Mouse (Mus musculus): Measurements from ENCODE around the gene Mixl1. TPM values are rescaled to one million over a fixed set of nuclear protein-coding genes. Genes with fewer than 3 reads are reported as not detected.

Mixl1 gene
- polyA plus RNA-seq, 1 experiment from 2014 or later, result 0.46 TPM

GRCm38 (mm10) chr1:180707368-180707767, 10.5 kb upstream of the Mixl1 start:
- no peak overlapping the region for H3K9ac ChIP-seq
- H3K4me2 ChIP-seq (replicated peaks), result no peak overlapping the region
- H3K4me1 ChIP-seq, result peaks cover 9% of the 10 kb centered on the region; the same call in 1 of the 2 replicates
- ATAC-seq (ENCODE audit: low FRiP score, low read depth), result no peak
- no peak overlapping the region for H3K27ac ChIP-seq
- WGBS, result 23% methylated on average over 3 of the region's 3 CpGs
- 0 out of 2 replicates have a peak, but pooled peaks cover 2% of the 10 kb centered on the region for H3K27me3 ChIP-seq
- no peaks in the 10 kb centered on the region for H3K9me3 ChIP-seq
- no peaks in the 10 kb centered on the region for H3K36me3 ChIP-seq
- H3K4me3 ChIP-seq, result no peak overlapping the region

GRCm38 (mm10) chr1:180703400-180703799, 6.6 kb upstream of the Mixl1 start:
- no peak; the same call in 1 of the 2 replicates for ATAC-seq (ENCODE audit: low FRiP score, low read depth)
- H3K36me3 ChIP-seq, result no peaks in the 10 kb centered on the region
- WGBS, result 27% methylated on average over 6 of the region's 6 CpGs
- peak overlapping the region; percentile 39 for H3K4me2 ChIP-seq (replicated peaks)
- H3K27ac ChIP-seq, result no peak overlapping the region
- no peak overlapping the region; the same call in 1 of the 2 replicates for H3K9ac ChIP-seq
- H3K4me1 ChIP-seq, result peaks cover 9% of the 10 kb centered on the region; the same call in 1 of the 2 replicates
- peaks cover 20% of the 10 kb centered on the region for H3K27me3 ChIP-seq
- H3K9me3 ChIP-seq, result no peaks in the 10 kb centered on the region
- H3K4me3 ChIP-seq, result 0 out of 2 replicates have a peak overlapping the region, but pooled peaks have one; percentile 20

GRCm38 (mm10) chr1:180698063-180698462, 1.2 kb upstream of the Mixl1 start:
- peaks cover 14% of the 10 kb centered on the region for H3K4me1 ChIP-seq
- no peak overlapping the region for H3K4me2 ChIP-seq (replicated peaks)
- peaks cover 64% of the 10 kb centered on the region for H3K27me3 ChIP-seq
- H3K9ac ChIP-seq, result no peak overlapping the region
- no peaks in the 10 kb centered on the region for H3K9me3 ChIP-seq
- no peak overlapping the region for H3K4me3 ChIP-seq
- no peaks in the 10 kb centered on the region for H3K36me3 ChIP-seq
- H3K27ac ChIP-seq, result no peak overlapping the region
- WGBS, result 38% methylated on average over 5 of the region's 5 CpGs
- no peak for ATAC-seq (ENCODE audit: low FRiP score, low read depth)

GRCm38 (mm10) chr1:180691284-180691683, 5.5 kb downstream of the Mixl1 start:
- Histone ChIP-seq H3K27ac (no peak overlapping the region), H3K4me2 (replicated peaks) (no peak overlapping the region), H3K9ac (no peak overlapping the region), H3K4me3 (no peak overlapping the region), H3K36me3 (peaks cover 56% of the 10 kb centered on the region), H3K27me3 (peaks cover 25% of the 10 kb centered on the region), H3K9me3 (no peaks in the 10 kb centered on the region), H3K4me1 (0 out of 2 replicates have a peak, but pooled peaks cover 1% of the 10 kb centered on the region)
- ATAC-seq (ENCODE audit: low FRiP score, low read depth), result no peak
- 87% methylated on average over 7 of the region's 7 CpGs for WGBS

Other genes starting within 250 kb of the Mixl1 start
- gene Stum, start 213.5 kb downstream of the Mixl1 start, polyA plus RNA-seq (2015; fragmentation: Nextera tagmentation; extraction: Ambion mirVana), result 2.8 and 4.6 TPM in 2 replicates
- 139 and 144 TPM in 2 replicates for gene Parp1, start 128.1 kb downstream of the Mixl1 start, polyA plus RNA-seq (2015; fragmentation: Nextera tagmentation; extraction: Ambion mirVana)
- gene Lin9, start 55.9 kb downstream of the Mixl1 start, polyA plus RNA-seq (2015; fragmentation: Nextera tagmentation; extraction: Ambion mirVana), result 19.8 and 21.4 TPM in 2 replicates
- 25.0 and 25.4 TPM in 2 replicates for gene Acbd3, start 29.0 kb upstream of the Mixl1 start, polyA plus RNA-seq (2015; fragmentation: Nextera tagmentation; extraction: Ambion mirVana)
- 3,132 and 3,199 TPM in 2 replicates for gene H3f3a, start 116.9 kb upstream of the Mixl1 start, polyA plus RNA-seq (2015; fragmentation: Nextera tagmentation; extraction: Ambion mirVana)
- 39.3 and 40.7 TPM in 2 replicates for gene Sde2, start 154.1 kb upstream of the Mixl1 start, polyA plus RNA-seq (2015; fragmentation: Nextera tagmentation; extraction: Ambion mirVana)
- 0.27 TPM in 2 replicates for gene Lefty2, start 196.1 kb upstream of the Mixl1 start, polyA plus RNA-seq (2015; fragmentation: Nextera tagmentation; extraction: Ambion mirVana)
- 112 and 113 TPM in 2 replicates for gene Pycr2, start 207.3 kb upstream of the Mixl1 start, polyA plus RNA-seq (2015; fragmentation: Nextera tagmentation; extraction: Ambion mirVana)
- gene Lefty1, start 238.0 kb upstream of the Mixl1 start, polyA plus RNA-seq (2015; fragmentation: Nextera tagmentation; extraction: Ambion mirVana), result 1.8 and 2.2 TPM in 2 replicates
- 16.2 and 17.7 TPM in 2 replicates for gene Tmem63a, start 245.3 kb upstream of the Mixl1 start, polyA plus RNA-seq (2015; fragmentation: Nextera tagmentation; extraction: Ambion mirVana)